Mouse (Mus musculus) effector memory CD4-positive, alpha-beta T cell, adult 7 months (primary cell): ENCODE data around the gene Suv39h1. TPM values are rescaled to one million over a fixed set of nuclear protein-coding genes. Genes with fewer than 3 reads are reported as not detected.

ENCODE experiments used
- polyA plus RNA-seq: library from polyadenylated mRNA; unstranded; fragments of 100-300 nt; shearing (Covaris generic); gene quantifications from one replicate; pipeline ENCODE4 v1.2.1, GENCODE M21; 2017

The Suv39h1 gene
- 28.2 TPM for polyA plus RNA-seq

GRCm38 (mm10) chrX:8074430-8075014 is at the start of gene Suv39h1:
Gene Suv39h1 (minus strand): TSS chrX:8074760.

GRCm38 (mm10) chrX:8090346-8090953 is 15.9 kb upstream of the Suv39h1 start, which contains the start of gene Was:
Gene Was (minus strand): TSS chrX:8090498.

GRCm38 (mm10) chrX:8018286-8018685 is 56.3 kb downstream of the Suv39h1 start, which contains the start of gene Glod5:
Gene Glod5 (minus strand): TSS chrX:8018492.

Other genes with a start within 250 kb of the Suv39h1 start
- gene Otud5, start 233.4 kb downstream of the Suv39h1 start, polyA plus RNA-seq: 202 TPM
- 320 TPM for gene Pim2, start 196.5 kb downstream of the Suv39h1 start, polyA plus RNA-seq
- 52.3 TPM for gene Slc35a2, start 190.7 kb downstream of the Suv39h1 start, polyA plus RNA-seq
- 158 TPM for gene Pqbp1, start 175.5 kb downstream of the Suv39h1 start, polyA plus RNA-seq
- gene Timm17b, start 175.4 kb downstream of the Suv39h1 start, polyA plus RNA-seq: 93.8 TPM
- gene Gm10491, start 166.9 kb downstream of the Suv39h1 start, polyA plus RNA-seq: not detected
- gene Gm10490, start 165.2 kb downstream of the Suv39h1 start, polyA plus RNA-seq: not detected
- gene Pcsk1n, start 154.9 kb downstream of the Suv39h1 start, polyA plus RNA-seq: not detected
- gene Eras, start 146.2 kb downstream of the Suv39h1 start, polyA plus RNA-seq: not detected
- gene Hdac6, start 126.9 kb downstream of the Suv39h1 start, polyA plus RNA-seq: 15.1 TPM
- gene Gata1, start 96.7 kb downstream of the Suv39h1 start, polyA plus RNA-seq: not detected
- gene Glod5, start 56.3 kb downstream of the Suv39h1 start, polyA plus RNA-seq: not detected
- 33.1 TPM for gene Was, start 15.7 kb upstream of the Suv39h1 start, polyA plus RNA-seq
- 23.0 TPM for gene Wdr13, start 58.1 kb upstream of the Suv39h1 start, polyA plus RNA-seq
- gene Rbm3, start 71.1 kb upstream of the Suv39h1 start, polyA plus RNA-seq: 857 TPM
- gene Tbc1d25, start 101.4 kb upstream of the Suv39h1 start, polyA plus RNA-seq: 30.2 TPM
- 58.8 TPM for gene Ebp, start 118.8 kb upstream of the Suv39h1 start, polyA plus RNA-seq
- not detected for gene Porcn, start 131.8 kb upstream of the Suv39h1 start, polyA plus RNA-seq
- gene Ftsj1, start 177.6 kb upstream of the Suv39h1 start, polyA plus RNA-seq: 12.5 TPM
- gene Slc38a5, start 196.4 kb upstream of the Suv39h1 start, polyA plus RNA-seq: not detected